Mouse (Mus musculus): ENCODE results near the gene Cyp8b1. TPM values are rescaled to one million over a fixed set of nuclear protein-coding genes. Genes with fewer than 3 reads are reported as not detected.
A peak's percentile ranks its signal among the peaks of the same experiment; 100 is the strongest.

Gene Cyp8b1
- total RNA-seq, 2 experiments from 2014 or later, result not detected

DNA sequence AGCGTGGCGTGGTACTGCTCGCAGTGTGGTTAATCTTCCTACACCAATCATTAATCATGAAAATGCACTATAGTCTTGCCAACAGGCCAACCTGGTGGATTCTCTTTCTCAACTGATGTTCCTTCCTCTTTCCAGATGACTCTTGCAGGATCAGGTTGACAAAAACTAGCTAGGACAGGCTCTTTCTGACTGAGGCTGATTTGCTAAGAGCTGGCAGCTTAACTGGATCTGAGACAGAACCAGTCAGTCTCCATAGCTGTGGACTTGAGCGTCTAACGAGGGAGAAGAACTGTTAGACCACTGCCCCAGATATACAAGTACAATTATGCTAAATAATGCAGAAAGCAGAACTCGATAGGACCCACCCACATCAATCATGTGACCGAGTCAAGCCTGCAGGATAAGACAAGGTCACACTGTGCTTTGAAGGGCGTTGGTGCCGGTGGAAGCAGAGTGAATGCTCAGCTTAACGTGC is 3.0 kb upstream of the Cyp8b1 start:
- DNase-seq, result no peak
- intact Hi-C loops (cut with DNase I), result no loop called here

DNA sequence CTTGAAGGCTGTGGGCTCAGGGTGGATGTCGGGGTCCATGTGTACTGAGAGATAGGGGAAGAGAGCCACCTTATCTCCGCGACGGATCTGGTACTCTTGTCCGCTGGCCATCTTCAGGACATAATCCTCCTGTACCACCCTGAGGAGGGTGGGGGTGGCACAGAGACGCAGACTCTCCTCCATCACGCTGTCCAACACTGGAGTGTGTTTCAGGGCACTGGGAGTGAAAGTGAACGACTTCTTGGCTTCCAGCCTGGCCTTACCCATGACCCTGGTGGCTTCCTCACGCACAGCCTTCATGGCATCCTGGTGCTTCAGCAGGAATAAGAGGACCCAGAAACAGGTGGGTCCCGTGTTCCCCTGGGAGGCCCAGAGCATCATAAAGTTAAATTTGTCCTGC is 1.0 kb downstream of the Cyp8b1 start:
- DNase-seq, result no peak
- intact Hi-C loops (cut with DNase I), result no loop called here

DNA sequence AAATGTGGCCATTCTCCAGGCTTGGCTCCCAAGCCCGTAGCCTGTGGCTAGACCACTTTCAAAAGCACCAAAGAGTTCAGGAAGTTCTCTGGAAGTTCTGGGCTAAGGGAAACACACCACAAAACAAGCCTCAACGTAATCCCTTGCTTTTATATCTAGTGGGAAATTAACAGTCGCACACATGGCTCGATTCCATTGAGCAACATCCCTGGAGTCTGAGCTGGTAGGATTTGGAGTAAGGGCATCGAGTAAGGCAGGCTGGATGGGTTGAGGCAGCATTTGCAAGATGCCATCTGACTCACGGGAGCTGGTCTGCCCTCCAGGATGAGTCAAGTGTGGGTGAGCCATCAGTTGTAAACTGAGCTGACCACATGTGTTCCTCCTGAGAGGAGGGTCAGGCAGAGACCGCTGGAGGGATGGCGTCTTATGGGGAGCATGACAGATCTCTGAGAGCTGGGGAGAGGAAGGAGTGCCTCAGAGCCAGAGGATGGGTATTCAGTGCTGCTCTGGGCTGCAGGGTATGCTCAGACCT is 1.8 kb downstream of the Cyp8b1 start:
- intact Hi-C loops (cut with DNase I), result no loop called here
- DNase-seq, result no peak

DNA sequence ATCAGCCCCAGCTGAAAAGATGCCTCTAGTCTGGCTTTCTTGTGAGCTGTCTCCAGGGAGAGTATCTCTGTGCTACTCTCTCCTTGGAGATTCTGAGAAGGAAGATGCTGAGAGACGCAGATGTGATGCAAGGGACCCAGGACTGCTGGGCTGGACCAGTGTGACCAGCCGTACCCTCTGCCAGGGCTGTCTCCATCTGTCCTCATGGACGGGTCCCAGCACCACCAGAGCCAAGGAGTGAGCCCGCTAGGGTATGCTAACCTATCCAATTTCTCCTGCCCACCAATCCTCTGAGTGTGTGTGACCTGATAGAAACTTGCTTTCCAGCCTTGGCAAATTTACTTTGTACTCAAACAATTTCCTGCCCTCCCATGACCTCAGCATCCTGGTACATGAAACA is 3.3 kb downstream of the Cyp8b1 start:
- intact Hi-C loops (cut with DNase I), result no loop called here
- DNase-seq, result no peak

DNA sequence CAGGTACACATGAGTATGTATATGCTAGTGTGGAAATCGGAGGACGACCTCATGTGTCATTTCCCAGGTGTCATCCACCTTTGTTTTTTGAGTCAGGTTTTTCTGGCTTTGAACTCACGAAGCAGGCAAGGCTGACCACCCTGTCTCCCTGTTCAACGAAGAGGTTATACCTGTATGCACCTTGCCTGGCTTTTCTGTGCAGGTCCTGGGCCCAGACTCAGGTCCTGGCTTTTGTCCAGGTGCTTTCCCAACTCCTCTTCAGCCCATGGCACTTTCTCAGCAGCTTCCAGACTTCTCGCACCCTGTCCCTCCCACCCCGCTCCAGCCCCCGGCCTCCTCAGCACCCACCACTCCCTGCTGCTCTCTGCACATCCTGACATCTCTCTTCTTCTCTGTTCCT is 4.9 kb downstream of the Cyp8b1 start:
- intact Hi-C loops (cut with DNase I), result no loop called here
- no peak for DNase-seq

DNA sequence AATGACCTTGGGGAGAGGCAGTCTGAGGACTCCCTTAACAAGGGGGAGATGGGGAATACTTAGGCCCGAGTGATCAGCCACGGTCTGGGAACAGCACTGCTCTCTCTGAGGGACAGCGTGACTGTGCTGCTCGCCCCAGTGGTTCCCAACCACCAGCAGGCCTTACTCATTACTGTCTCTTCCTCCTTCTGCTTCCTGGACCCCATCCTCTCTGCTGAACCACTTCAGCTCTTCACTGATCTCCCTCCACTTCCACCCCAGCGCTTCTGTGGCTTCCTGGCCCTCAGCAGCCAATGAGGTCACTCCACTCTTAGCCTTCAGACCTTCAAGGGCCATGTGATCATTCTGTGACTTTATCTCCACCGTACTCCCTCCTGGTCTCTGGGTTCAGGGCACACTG is 6.5 kb downstream of the Cyp8b1 start:
- DNase-seq, result no peak
- intact Hi-C loops (cut with DNase I), result no loop called here

DNA sequence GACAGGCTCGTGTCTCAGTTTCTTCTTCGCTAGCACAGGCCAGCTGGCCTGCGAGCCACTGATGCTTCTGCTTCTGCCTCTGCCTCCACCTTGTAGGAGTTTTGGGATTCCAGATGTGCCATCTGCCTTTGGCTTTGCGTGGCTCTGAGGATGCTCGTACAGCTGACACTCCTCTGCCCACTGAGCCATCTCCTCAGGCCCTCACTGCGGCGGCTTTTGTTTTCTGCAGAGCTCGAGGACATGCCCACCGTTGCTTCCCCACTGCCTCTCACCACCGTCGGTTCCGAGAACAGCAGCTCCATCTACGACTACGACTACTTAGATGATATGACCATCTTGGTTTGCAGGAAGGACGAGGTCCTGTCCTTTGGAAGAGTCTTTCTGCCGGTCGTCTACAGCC is 7.8 kb downstream of the Cyp8b1 start:
- no peak for DNase-seq
- intact Hi-C loops (cut with DNase I), result no loop called here

DNA sequence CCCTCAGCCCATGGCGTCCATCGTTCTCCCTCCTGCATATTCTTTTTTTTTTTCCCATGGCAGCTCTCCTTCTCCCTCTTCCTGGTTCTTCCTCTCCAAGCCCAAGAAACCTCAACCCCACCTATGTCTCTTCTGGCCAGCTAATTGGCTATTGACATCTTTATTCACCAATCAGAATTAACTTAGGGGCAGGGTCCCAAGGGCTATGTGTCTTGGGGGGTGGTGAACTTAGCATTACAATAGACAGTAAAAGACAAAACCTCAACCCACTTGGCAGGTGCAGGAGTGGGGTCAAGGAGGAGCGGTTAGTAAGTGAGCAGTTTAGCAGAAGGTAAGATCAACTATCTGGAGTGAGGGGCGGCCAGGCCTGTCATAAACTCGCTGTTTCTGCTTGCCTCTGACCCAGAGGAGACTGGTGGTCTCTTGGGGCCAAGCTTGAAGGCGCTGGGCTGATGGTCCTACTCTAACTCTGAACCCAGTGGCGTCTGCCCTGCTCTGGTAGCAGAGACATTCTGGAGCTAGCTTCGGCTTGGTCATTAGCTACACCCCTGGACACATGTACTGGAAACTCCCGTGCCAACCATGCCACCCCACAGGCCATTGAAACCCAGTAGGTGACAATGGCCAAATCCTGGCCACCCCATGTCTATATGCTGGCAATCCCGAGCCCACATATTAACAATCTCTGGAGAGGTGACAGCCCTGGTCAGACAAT is 8.6 kb downstream of the Cyp8b1 start:
- intact Hi-C loops (cut with DNase I), result no loop called here
- no peak for DNase-seq

DNA sequence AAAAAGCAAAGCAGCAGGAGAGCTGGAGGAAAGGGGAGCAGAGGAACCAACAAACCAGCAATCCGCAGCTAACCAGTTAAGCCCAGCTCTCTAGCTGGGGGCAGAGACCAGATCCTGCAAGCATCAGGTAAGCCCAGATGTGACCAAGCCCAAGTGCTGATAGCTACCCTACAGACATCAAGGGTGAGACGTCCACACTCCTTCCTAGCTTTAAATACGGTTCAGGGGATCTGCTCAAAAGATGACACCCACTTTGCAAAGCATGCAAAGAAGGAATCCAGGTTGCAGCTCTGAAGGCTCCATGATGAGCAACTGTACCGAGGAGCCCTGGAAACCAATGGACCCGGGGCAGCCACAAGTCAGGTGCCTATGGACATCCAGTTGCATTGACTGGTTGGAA is 9.6 kb downstream of the Cyp8b1 start:
- intact Hi-C loops (cut with DNase I), result no loop called here
- DNase-seq, result no peak

DNA sequence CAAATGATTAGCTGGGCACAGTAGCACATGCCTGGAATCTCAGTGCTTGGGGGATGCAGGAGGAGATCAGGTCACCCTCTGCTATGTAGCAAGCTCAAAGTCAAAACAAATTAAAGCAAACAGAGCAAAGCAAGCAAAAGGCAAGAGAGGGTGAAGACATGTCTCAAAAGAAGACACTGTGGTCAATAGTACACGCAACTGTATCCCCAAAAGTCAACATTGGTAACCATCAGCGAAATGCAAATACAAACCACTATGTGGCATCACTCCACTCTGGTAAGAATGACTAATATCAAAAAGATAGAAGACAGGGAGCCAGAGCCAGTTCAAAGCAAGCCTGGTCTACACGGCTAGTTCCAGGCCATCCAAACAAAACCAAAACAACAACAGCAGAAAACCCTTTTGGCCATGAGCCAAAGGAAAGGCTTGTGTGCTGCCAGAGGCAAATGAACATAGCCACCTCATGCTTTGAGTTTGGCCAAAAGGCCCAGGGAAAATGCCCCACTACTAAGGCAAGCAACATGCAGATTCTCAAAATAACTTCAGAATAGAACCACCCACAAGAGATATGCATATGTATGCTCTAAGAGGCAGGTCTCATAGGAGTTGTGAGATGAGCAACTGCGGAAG is 10.4 kb downstream of the Cyp8b1 start:
- no peak for DNase-seq
- intact Hi-C loops (cut with DNase I), result no loop called here

DNA sequence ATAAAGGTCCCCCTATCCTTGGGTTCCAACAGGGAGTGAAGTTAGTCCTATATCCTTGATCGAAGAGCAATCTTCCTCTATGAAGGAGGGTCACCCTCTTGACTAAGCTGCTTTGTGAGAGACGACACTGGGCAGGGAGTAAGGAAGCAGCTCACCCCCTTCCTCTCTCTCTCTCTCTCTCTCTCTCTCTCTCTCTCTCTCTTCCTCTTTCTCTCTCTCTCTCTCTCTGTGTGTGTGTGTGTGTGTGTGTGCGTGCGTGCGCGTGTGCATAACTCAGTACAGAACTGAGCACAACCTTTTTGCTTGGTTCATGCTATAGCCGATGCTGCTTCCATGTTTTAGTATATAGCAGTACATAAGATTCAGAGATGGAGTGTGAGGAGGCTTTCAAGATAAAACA is 11.2 kb downstream of the Cyp8b1 start:
- intact Hi-C loops (cut with DNase I), result no loop called here
- DNase-seq, result no peak

DNA sequence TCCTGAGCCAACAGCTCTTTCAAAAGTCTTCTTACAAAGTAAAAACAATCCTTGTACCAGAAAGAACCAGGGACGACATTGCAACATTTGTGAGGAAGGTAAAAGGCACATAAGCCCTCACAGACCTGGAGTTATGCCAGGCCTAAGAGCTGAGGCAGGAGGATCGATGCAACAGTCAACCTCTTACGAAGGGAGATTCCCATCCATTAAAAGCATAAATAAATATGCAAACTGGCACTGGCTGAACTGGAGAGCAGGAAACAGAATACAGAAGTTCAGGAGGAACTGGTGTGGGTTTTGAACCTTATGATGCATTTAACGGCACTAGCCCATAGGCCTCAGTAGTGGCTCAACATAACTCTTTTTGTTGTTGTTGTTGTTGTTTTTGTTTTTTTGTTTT is 11.8 kb downstream of the Cyp8b1 start:
- intact Hi-C loops (cut with DNase I), result no loop called here
- no peak for DNase-seq

DNA sequence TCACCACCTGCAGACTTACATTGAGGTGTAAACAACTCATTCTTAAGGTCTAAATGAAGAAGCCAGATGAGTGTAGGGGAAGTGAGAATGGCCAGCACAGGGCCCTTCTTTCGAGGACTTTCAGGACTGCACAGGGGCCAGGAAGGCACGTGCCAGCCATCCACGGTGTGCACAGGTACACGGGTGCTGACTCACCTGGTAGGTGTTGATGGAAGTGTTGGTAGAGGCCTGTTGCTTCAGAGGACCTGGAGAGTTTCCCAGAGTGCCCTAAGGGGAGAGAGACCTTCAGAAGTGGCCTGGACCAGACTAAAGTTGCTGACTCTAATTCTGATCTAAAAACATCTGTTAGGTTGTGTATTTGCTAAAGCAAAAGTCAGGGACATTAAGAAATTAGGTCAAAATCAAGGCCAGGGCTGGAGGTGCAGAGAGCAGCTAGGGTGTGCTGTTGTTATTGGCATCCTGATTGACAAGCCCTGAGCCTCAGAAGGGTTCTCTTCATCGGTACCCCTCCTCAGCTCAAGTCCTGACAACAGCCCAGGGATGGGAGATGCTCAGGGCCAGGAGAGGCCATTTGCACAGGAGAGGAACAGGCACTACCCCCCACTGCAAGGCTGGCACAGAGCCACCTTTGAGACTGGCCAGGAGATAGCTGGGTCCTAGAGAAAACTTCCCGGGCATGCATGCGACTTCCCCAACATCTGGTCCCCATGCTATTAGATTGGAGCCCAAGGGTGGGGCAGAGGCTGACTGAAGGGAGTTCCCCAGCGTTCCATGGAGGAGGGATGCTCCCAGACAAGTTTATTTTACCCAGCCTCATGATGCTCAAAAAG is 12.4 kb downstream of the Cyp8b1 start:
- intact Hi-C loops (cut with DNase I), result no loop called here
- DNase-seq, result peak; percentile 61

DNA sequence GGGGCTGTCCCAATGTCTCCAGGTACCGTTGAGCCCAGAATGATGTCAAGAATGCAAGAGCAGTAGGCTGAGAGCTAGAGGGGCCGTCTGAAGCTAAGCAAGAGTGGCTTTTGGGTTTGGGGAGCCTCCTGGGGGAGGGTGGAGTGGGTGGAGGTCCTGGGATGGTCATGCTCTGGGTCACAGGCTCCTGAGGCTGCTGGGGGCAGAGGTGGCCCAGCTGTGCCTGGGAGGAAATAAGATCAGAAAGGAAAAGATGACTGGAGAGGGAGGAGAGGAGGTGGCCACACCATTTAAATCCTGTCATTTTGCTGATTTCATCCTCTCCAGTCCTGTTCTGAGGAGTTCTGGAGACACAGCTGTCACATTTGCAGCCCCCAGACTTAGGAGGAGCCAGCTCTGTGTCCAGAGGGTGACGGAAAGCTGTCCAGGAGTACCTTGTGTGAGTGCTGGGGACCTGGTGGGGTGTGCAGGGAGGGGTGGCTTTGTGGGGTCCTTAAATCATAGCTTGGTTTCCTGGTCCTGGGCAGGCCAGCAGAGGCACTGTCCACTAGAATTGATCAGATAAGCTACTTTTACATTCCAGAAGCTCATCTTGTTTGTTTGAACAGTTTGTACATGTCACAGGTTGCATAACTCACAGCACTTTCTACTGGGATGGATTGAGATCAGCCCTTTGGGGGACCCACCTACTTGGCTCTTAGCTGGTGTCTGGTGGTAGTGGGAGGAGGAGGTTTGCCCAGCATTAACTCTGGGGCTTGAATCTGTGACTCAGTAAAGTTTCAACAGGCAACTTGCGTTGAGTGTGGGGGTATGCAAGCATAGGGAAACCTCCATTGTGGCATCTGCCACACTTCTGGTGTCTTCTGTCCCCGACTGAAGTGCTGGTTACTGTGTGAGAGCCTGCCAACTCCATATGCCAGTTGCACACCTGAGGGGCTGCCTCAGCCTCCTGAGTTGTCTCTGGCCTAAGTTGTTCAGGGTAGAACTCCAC is 14.1 kb downstream of the Cyp8b1 start:
- intact Hi-C loops (cut with DNase I), result no loop called here
- DNase-seq, result no peak

DNA sequence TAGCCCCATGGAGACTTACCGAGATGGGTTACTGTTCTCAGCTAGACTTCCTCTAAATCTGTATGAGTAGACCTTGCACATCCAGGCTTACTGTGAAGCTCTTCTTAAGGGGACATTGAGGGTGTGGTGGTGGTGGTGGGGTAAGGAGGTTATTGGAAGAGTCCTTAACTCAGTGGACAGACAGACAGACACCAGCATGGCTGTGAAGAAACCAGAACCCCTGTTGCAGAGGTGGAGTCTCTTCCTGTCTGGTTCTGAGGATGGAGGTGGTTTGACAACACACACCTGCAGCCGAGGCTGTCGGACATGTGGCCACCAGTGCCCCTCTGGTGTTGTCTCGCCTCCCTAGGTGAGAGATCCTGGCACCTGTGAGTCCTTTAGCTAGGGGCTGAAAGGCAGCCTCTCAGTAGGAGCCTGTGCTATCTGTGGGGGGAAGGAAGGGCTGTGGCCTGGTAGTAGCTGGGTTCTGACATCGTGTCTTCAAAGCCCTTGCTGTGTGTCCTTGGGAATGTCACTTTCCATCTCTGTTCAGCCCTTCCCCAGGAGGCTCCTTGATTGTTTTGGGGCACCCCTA is 15.7 kb downstream of the Cyp8b1 start:
- no peak for DNase-seq
- intact Hi-C loops (cut with DNase I), result no loop called here

DNA sequence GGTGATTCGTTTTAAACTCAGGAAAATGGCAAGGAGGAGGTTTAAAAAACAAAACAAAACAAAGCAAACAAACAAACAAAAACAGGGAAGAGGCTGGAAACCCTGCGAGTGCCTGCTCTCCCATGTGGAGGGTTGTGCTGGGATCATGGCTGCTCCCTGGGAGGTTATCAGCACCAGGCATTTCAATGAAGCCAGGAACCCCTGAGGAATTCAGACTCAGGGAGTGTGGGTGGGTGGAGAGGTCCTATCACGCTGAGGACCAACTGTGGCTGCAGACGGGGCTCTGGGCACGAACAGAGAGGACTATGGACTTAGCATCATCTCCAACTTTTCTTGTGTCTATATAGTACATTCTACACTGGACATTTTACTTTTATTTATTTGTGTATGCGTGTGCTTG is 16.8 kb downstream of the Cyp8b1 start:
- intact Hi-C loops (cut with DNase I), result no loop called here
- no peak for DNase-seq

DNA sequence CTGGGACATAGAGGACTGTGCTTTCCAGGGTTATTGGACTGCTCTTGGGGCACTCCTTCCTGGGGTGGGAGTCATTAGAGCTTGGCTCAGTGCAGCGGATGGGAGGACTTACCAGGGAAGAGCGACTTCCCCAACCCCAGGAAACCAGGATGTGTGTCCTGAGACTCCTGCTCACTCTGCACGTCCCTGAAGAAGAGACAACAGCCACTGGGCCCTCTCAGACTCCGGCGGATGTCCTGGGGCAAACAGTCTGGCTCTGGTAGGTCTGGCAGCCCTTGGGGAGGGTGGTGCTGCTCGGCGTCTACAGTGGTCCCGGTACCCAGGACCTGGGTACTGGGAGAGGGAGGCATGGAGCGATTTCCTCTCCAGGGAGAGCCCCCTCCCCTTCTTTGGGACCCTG is 17.9 kb downstream of the Cyp8b1 start, which contains the start of gene Ackr2:
Gene Ackr2 (plus strand): TSS at position 111 of the 400 bp plus-strand sequence.
- intact Hi-C loops (cut with DNase I), result no loop called here
- DNase-seq, result no peak

DNA sequence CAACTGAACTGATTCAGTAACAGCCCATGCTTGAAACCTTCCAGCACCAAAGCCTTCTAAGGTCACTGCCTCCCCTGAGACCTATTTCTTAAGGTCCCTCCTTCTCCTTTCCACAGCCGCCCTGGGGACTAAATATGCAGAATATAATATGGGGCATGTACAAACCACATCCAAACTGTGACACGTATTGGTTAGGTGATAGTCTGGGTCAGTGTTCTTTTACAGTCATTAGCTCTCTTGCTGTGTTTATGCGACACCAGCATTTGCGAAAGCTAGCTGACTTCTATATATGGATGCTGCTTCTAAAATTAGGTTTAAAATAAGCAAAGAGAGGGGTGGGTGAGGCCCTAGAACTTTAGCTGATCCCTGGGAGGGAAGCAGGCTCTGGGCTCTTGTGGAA is 19.3 kb downstream of the Cyp8b1 start:
- intact Hi-C loops (cut with DNase I), result no loop called here
- DNase-seq, result no peak

DNA sequence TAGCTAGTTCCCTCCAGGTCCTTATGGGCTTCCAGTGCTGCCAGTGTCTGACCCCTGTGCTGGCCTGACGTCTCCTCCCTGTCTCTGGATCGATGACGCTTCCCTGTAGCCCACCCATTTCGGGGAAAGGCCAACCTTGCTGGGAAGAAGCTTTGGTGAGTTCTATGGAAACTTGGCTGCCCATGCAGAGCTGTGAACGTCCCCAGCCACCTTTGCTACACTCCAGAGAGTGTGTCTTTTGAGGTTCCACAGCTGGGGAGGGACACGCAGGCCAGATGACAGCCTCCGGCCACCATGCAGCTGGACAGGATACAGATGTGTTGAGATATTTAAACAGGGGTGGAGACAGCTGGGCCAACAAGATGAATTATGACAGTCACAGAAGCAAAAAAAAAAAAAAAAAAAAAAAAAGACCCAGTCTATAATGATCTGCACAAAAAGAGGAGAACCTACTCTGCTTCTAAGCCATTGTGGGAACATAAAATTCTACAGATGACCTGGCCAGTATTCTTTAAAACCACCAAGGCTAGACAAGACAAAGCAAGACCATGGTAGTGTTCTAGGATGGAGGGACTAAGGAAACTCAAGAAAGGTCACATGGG is 20.6 kb downstream of the Cyp8b1 start:
- intact Hi-C loops (cut with DNase I), result no loop called here
- DNase-seq, result no peak

DNA sequence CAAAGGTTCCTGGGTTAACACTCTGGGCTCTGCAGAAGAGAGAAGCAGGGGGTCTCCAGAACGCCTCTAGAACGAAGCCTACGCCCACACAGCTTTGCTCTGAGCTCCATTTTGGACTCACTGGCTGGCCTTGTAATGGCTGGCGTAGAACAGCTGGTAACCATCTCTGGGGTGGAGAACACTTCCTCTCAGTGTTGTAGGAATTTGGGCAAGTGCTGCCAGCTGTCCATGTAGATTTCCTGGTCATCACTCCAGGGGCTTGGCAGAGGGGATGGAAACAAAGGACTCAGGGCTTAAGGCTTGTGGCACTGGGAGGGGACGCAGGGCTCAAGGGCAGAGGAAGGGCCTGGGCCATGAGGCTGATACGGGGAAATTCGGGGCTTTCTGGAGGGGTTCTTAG is 21.7 kb downstream of the Cyp8b1 start:
- intact Hi-C loops (cut with DNase I), result no loop called here

More for the DNA sequence above, 21.7 kb downstream of the Cyp8b1 start:
- DNase-seq, result no peak

All from left cerebral cortex, postnatal 4 days (tissue).